Mouse (Mus musculus): ENCODE measurements at regions not wholly inside any gene's neighbourhood (a gene's known extent, or its start where the extent isn't known, plus 50 kb on each side); places are given as distances from the start of the nearest gene placed in this dataset.

DNA sequence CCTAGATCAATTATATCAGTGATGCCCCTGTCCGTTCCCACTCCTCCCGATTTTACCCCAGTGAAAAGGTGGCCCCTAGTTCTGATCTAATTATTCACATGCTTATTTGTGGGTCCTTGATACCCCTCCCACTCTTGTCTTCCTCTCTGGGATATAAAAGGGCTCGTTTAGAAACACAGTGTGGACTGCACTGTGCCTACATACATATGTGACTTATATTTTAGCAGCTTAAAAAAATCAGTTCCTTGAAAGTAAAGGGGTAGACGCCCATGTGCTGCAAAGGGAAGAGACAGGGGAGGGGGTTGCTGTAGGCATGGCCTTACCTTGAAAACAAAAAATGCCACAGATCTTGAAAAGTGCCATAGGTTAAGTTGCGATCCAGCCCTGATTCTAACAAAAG, 176.1 kb downstream of the Tshz3 start:
- no peak for TF ChIP-seq POLR2A (IDR thresholded peaks at IDR 0.05; ENCODE audit: low read depth, low read length)
- no peak for TF ChIP-seq CTCF (IDR thresholded peaks at IDR 0.05; ENCODE audit: borderline replicate concordance, insufficient read depth, low read length)
- Histone ChIP-seq H3K27ac (ENCODE audit: insufficient read depth, low read length) (no peak overlapping the region), H3K4me3 (ENCODE audit: insufficient read depth, low read length) (no peak overlapping the region), H3K4me1 (ENCODE audit: control insufficient read depth, insufficient read depth, low read length) (no peaks in the 10 kb centered on the region)

DNA sequence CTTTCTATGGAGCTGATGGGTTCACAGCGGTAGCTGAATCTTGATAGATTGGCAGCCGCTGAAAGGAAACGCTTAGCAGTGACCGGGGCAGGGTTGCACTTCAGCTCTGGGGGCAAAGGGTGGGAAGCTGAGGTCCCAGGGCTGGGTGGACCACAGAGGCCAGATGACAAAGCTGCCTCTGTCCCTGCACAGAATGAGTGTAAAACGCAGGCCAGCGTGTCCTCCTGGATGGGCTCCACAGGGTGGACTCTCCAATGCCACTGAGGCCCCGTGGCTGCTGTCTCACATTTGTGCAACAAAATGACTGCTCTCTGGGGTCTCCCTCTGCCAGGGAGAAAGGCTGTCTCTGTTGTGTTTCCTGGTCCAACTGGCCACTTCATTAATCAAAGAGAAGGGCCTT, 179.8 kb downstream of the Tshz3 start:
- TF ChIP-seq POLR2A (IDR thresholded peaks at IDR 0.05; ENCODE audit: low read depth, low read length) (no peak), CTCF (IDR thresholded peaks at IDR 0.05; ENCODE audit: borderline replicate concordance, insufficient read depth, low read length) (no peak)
- no peak overlapping the region for H3K4me3 ChIP-seq (ENCODE audit: insufficient read depth, low read length)
- H3K27ac ChIP-seq (ENCODE audit: insufficient read depth, low read length) = no peak overlapping the region
- no peaks in the 10 kb centered on the region for H3K4me1 ChIP-seq (ENCODE audit: control insufficient read depth, insufficient read depth, low read length)

- H3K27ac ChIP-seq (ENCODE audit: insufficient read depth, low read length) = no peak overlapping the region
- no peak overlapping the region for H3K4me3 ChIP-seq (ENCODE audit: insufficient read depth, low read length)
- H3K4me1 ChIP-seq (ENCODE audit: control insufficient read depth, insufficient read depth, low read length) = no peaks in the 10 kb centered on the region; the same call in 1 of the 2 replicates
- TF ChIP-seq CTCF (IDR thresholded peaks at IDR 0.05; ENCODE audit: borderline replicate concordance, insufficient read depth, low read length) (no peak), POLR2A (IDR thresholded peaks at IDR 0.05; ENCODE audit: low read depth, low read length) (no peak)
Measured at GRCm38 (mm10) chr7:36892776-36893500, 195.0 kb downstream of the Tshz3 start.

GRCm38 (mm10) chr7:36896339-36896738, 198.4 kb downstream of the Tshz3 start:
- Histone ChIP-seq H3K4me3 (ENCODE audit: insufficient read depth, low read length) (no peak overlapping the region), H3K27ac (ENCODE audit: insufficient read depth, low read length) (no peak overlapping the region), H3K4me1 (ENCODE audit: control insufficient read depth, insufficient read depth, low read length) (no peaks in the 10 kb centered on the region; the same call in 1 of the 2 replicates)
- TF ChIP-seq POLR2A (IDR thresholded peaks at IDR 0.05; ENCODE audit: low read depth, low read length) = no peak
- TF ChIP-seq CTCF (IDR thresholded peaks at IDR 0.05; ENCODE audit: borderline replicate concordance, insufficient read depth, low read length) = no peak

DNA sequence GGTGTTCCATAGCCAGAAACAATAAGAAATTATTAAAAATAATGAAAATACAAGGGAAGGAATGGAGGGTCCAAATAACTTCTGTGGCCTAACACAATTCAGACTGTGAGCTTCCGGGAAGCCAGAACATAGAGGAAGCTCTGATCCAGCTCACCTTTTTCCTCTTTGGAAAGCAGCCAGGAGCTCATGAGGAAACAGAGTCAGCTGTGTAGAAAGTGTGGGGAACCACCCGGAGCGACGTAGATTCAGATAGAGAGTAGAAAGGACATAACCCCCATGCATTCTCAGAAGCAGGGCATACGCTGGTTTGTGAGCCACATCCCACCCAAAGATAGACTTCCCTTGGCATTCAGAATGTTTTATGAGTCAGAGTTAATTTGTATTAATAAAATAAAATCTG, 203.6 kb downstream of the Tshz3 start:
- no peak for TF ChIP-seq CTCF (IDR thresholded peaks at IDR 0.05; ENCODE audit: borderline replicate concordance, insufficient read depth, low read length)
- TF ChIP-seq POLR2A (IDR thresholded peaks at IDR 0.05; ENCODE audit: low read depth, low read length) = no peak
- no peaks in the 10 kb centered on the region for H3K4me1 ChIP-seq (ENCODE audit: control insufficient read depth, insufficient read depth, low read length)
- no peak overlapping the region for H3K27ac ChIP-seq (ENCODE audit: insufficient read depth, low read length)
- no peak overlapping the region for H3K4me3 ChIP-seq (ENCODE audit: insufficient read depth, low read length)

- TF ChIP-seq CTCF (IDR thresholded peaks at IDR 0.05; ENCODE audit: borderline replicate concordance, insufficient read depth, low read length) = no peak
- TF ChIP-seq POLR2A (IDR thresholded peaks at IDR 0.05; ENCODE audit: low read depth, low read length) = no peak
- Histone ChIP-seq H3K4me1 (ENCODE audit: control insufficient read depth, insufficient read depth, low read length) (peaks cover 3% of the 10 kb centered on the region; the same call in 1 of the 2 replicates), H3K4me3 (ENCODE audit: insufficient read depth, low read length) (no peak overlapping the region), H3K27ac (ENCODE audit: insufficient read depth, low read length) (no peak overlapping the region)
Measured at GRCm38 (mm10) chr7:36913304-36913703, 215.4 kb downstream of the Tshz3 start.

DNA sequence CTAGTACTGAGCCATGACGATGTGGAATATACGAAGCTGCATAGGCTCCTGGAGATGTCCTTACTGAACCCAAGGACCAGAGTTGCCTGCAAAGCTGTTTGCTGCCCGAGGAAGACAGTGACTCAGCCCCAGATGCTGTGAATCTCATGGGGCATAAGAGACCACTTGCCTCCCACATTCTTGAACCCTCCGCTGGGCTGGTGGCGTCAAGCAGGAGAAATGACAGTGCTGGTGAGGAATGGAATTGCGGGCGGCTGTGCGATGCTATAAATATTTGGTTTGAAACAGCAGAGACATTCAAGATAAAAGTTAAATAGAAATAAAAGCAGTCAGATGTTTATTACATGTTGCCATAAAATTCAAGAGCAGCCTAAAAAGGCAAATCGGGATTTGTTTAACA, 216.3 kb downstream of the Tshz3 start:
- TF ChIP-seq CTCF (IDR thresholded peaks at IDR 0.05; ENCODE audit: borderline replicate concordance, insufficient read depth, low read length) (no peak), POLR2A (IDR thresholded peaks at IDR 0.05; ENCODE audit: low read depth, low read length) (no peak)
- Histone ChIP-seq H3K4me3 (ENCODE audit: insufficient read depth, low read length) (no peak overlapping the region), H3K4me1 (ENCODE audit: control insufficient read depth, insufficient read depth, low read length) (peaks cover 3% of the 10 kb centered on the region; the same call in 1 of the 2 replicates), H3K27ac (ENCODE audit: insufficient read depth, low read length) (peak overlapping the region; percentile 72)

- H3K4me3 ChIP-seq (ENCODE audit: insufficient read depth, low read length) = no peak overlapping the region
- TF ChIP-seq CTCF (IDR thresholded peaks at IDR 0.05; ENCODE audit: borderline replicate concordance, insufficient read depth, low read length) (no peak), POLR2A (IDR thresholded peaks at IDR 0.05; ENCODE audit: low read depth, low read length) (no peak)
- H3K4me1 ChIP-seq (ENCODE audit: control insufficient read depth, insufficient read depth, low read length) = peaks cover 3% of the 10 kb centered on the region; the same call in 1 of the 2 replicates
- peak overlapping the region; percentile 72 for H3K27ac ChIP-seq (ENCODE audit: insufficient read depth, low read length)
Measured at GRCm38 (mm10) chr7:36915171-36915570, 217.3 kb downstream of the Tshz3 start.

DNA sequence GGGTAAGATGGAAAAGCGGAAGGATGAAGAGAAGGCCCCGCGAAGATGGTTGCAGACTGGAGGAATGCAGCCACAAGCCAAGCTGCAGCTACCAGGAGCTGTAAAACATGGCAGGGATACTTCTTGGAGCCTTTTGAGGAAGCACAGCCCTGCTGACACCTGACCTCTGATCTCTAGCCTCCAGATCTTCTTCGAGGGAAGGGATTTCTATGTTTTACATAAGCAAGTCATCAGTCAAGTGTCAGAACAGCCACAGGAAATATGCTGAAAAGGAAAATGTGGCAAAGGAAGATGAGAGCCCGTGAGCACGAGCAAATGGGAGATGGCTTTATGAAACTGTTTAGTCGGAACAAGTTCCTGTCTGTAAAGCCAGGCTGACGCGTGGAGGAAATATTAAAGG, 219.1 kb downstream of the Tshz3 start:
- Histone ChIP-seq H3K27ac (ENCODE audit: insufficient read depth, low read length) (no peak overlapping the region), H3K4me3 (ENCODE audit: insufficient read depth, low read length) (no peak overlapping the region)
- TF ChIP-seq CTCF (IDR thresholded peaks at IDR 0.05; ENCODE audit: borderline replicate concordance, insufficient read depth, low read length) (no peak), POLR2A (IDR thresholded peaks at IDR 0.05; ENCODE audit: low read depth, low read length) (no peak)

DNA sequence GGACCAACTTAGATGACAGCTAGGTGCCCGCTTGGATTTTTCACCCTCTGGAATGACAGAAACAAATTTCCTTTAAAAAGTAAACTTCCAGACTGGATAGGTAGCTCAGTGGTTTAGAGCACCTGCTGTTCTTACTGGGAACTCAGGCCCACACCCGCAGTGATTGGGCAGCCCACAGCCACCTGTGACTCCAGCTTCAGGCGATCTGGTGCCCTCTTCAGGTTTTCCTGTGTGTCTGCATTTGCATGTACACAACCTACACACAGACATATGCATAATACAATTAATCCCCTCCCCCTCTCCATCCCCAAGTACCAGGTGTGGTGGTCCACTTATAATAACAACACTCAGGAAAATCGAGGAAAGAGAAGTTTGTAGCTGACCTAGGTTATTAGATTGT, 221.5 kb downstream of the Tshz3 start:
- Histone ChIP-seq H3K4me3 (ENCODE audit: insufficient read depth, low read length) (no peak overlapping the region), H3K4me1 (ENCODE audit: control insufficient read depth, insufficient read depth, low read length) (peaks cover 3% of the 10 kb centered on the region; the same call in 1 of the 2 replicates), H3K27ac (ENCODE audit: insufficient read depth, low read length) (no peak overlapping the region)
- TF ChIP-seq CTCF (IDR thresholded peaks at IDR 0.05; ENCODE audit: borderline replicate concordance, insufficient read depth, low read length) = no peak
- TF ChIP-seq POLR2A (IDR thresholded peaks at IDR 0.05; ENCODE audit: low read depth, low read length) = no peak

More for the DNA sequence above, 219.1 kb downstream of the Tshz3 start:
- H3K4me1 ChIP-seq (ENCODE audit: control insufficient read depth, insufficient read depth, low read length) = peaks cover 3% of the 10 kb centered on the region; the same call in 1 of the 2 replicates

Data from embryonic fibroblast, embryonic 13.5 days (primary cell).